Mouse (Mus musculus): Measurements from ENCODE around the gene Snx17. TPM values are rescaled to one million over a fixed set of nuclear protein-coding genes. Genes with fewer than 3 reads are reported as not detected.

The Snx17 gene
- polyA plus RNA-seq (2015; fragmentation: Nextera tagmentation; extraction: Ambion mirVana), result 107 and 117 TPM in 2 replicates

DNA sequence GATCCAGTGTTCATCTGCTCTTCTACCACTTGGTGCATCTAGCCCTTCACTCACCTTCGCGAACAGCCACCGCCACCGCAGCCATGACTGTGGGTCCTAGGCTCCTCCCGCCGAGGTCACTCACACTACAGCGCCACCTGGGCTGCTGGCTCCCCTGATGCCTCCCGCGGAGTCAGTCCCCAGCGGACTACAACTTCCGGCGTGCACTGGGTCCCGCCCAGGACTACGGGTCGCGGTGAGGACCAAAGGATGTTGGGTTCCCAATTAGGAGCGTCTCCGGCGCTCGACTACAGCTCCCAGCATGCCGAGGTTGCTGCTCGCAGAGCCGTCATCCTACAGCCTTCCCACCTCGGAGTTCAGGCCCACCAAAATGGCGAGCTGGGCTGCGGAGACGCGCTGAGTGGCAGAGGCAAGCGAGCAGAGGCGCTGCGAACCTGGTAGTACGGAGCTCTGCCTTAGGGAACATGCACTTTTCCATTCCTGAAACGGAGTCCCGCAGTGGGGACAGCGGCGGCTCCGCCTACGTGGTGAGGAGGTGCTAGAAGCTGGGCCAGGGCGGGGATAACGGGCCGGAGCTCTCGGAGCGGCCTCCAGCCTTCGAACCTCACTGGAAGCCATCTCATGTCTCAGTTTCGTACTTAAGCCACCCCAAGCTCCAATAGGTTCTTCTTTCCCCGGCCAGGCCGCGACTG, at the start of gene Snx17, which contains the start of gene Eif2b4:
Gene Snx17, plus strand, starts transcription at position 289 of the 692 bp plus-strand sequence.
Gene Eif2b4, minus strand, starts transcription at position 492 of the 692 bp plus-strand sequence.
- ATAC-seq (replicated peaks; ENCODE audit: insufficient number of reproducible peaks, insufficient read depth, low FRiP score, low read depth), result peak; percentile 96
- peaks cover 24% of the 10 kb centered on the region for H3K4me1 ChIP-seq (replicated peaks)
- no peaks in the 10 kb centered on the region for H3K9me3 ChIP-seq (replicated peaks)
- H3K4me2 ChIP-seq, result peak within 1 kb of the TSS; percentile 86
- WGBS, result under 1% methylated on average over 48 of the region's 48 CpGs
- H3K36me3 ChIP-seq, result peaks cover 66% of the 10 kb centered on the region
- peak within 1 kb of the TSS; percentile 92 for H3K27ac ChIP-seq
- no peaks in the 10 kb centered on the region for H3K27me3 ChIP-seq
- peak within 1 kb of the TSS; percentile 88 for H3K4me3 ChIP-seq
- peak within 1 kb of the TSS; percentile 83 for H3K9ac ChIP-seq

DNA sequence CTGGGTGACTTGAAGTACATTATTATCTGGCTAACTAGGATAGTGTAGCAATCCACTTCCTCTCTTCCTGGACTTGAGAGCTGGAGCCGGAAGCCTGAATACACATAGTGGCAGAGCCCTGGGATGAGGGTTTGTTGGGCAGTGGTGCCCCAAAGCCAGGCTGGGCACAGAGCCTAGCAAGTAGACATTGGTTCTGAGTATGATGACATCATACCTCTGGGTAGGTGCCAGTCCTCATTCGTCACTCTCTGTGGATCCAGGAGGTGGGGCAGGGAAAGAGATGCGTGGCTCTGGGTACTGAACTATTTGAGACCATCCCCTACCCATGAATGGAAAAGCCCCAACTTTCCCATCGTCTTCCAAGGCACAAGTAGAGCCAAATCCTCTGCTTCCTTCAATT, 43.2 kb upstream of the Snx17 start:
- peaks cover 25% of the 10 kb centered on the region for H3K4me1 ChIP-seq (replicated peaks)
- WGBS, result 77% methylated on average over 4 of the region's 4 CpGs
- peaks cover 7% of the 10 kb centered on the region for H3K36me3 ChIP-seq
- ATAC-seq (replicated peaks; ENCODE audit: insufficient number of reproducible peaks, insufficient read depth, low FRiP score, low read depth), result no peak
- no peaks in the 10 kb centered on the region for H3K9me3 ChIP-seq (replicated peaks)
- H3K4me3 ChIP-seq, result no peak overlapping the region
- no peaks in the 10 kb centered on the region for H3K27me3 ChIP-seq
- no peak overlapping the region for H3K4me2 ChIP-seq
- no peak overlapping the region for H3K9ac ChIP-seq
- H3K27ac ChIP-seq, result no peak overlapping the region

- 62% methylated on average over 3 of the region's 3 CpGs for WGBS
- Histone ChIP-seq H3K36me3 (peaks cover 13% of the 10 kb centered on the region), H3K9ac (no peak overlapping the region), H3K9me3 (replicated peaks) (no peaks in the 10 kb centered on the region), H3K4me3 (no peak overlapping the region), H3K4me2 (no peak overlapping the region), H3K27me3 (no peaks in the 10 kb centered on the region), H3K4me1 (replicated peaks) (peaks cover 26% of the 10 kb centered on the region), H3K27ac (no peak overlapping the region)
- no peak for ATAC-seq (replicated peaks; ENCODE audit: insufficient number of reproducible peaks, insufficient read depth, low FRiP score, low read depth)
Observed at GRCm38 (mm10) chr5:31151746-31152145, 41.3 kb upstream of the Snx17 start.

- Histone ChIP-seq H3K27me3 (no peaks in the 10 kb centered on the region), H3K4me1 (replicated peaks) (peaks cover 26% of the 10 kb centered on the region), H3K27ac (peak overlapping the region; percentile 78), H3K4me3 (peak overlapping the region; percentile 77), H3K9ac (peak overlapping the region; percentile 68), H3K9me3 (replicated peaks) (no peaks in the 10 kb centered on the region), H3K4me2 (peak overlapping the region; percentile 79), H3K36me3 (peaks cover 32% of the 10 kb centered on the region)
- ATAC-seq (replicated peaks; ENCODE audit: insufficient number of reproducible peaks, insufficient read depth, low FRiP score, low read depth), result 0 out of 2 replicates have a peak, but pooled peaks have one; percentile 12
- WGBS, result 29% methylated on average over 6 of the region's 6 CpGs
Observed at GRCm38 (mm10) chr5:31153516-31154151, 39.4 kb upstream of the Snx17 start.

DNA sequence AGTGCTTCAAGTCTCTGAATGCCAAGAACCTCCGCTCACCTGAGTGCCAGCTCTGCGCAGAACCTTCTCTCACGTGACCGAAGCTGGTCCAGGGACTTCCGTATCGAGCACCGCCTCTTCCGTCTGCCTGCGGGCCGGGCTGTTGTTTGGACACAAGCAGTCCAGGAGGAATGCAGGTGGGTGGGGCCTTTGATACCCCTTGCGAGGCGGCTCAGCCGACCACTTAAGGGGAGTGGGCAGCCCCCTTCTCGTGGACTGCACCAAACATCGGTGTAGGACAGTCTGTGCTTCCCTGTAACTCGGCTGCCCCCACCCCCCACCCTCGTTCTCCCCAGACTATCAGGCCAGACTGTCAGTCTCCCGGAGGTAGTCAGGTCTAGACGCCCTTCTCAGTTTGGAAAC, 38.9 kb upstream of the Snx17 start, which contains the start of gene Mpv17:
Gene Mpv17, minus strand, starts transcription at position 100 of the 402 bp plus-strand sequence.
- no peaks in the 10 kb centered on the region for H3K9me3 ChIP-seq (replicated peaks)
- peak; percentile 93 for ATAC-seq (replicated peaks; ENCODE audit: insufficient number of reproducible peaks, insufficient read depth, low FRiP score, low read depth)
- peaks cover 37% of the 10 kb centered on the region for H3K36me3 ChIP-seq
- peak within 1 kb of the TSS; percentile 77 for H3K4me3 ChIP-seq
- peaks cover 26% of the 10 kb centered on the region for H3K4me1 ChIP-seq (replicated peaks)
- under 1% methylated on average over 19 of the region's 19 CpGs for WGBS
- H3K27me3 ChIP-seq, result no peaks in the 10 kb centered on the region
- H3K4me2 ChIP-seq, result peak within 1 kb of the TSS; percentile 79
- H3K27ac ChIP-seq, result peak within 1 kb of the TSS; percentile 78
- peak within 1 kb of the TSS; percentile 68 for H3K9ac ChIP-seq

DNA sequence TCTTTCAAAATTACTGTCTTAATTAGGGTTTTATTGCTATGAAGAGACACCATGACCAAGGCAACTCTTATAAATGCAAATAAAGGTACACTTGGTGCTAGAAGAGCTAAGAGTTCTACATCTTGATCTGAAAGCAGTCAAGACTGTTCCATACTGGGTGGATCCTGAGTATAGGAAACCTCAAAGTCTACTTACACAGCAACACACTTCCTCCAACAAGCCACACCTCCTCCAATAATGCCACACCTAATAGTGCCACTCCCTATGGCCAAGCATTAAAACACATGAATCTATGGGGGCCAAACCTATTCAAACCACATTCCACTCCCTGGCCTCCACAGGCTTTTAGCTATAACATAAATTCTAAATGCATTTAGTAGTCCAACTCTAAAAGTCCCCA, 30.6 kb upstream of the Snx17 start:
- Histone ChIP-seq H3K9ac (no peak overlapping the region), H3K27ac (no peak overlapping the region), H3K36me3 (peaks cover 91% of the 10 kb centered on the region), H3K4me3 (no peak overlapping the region), H3K27me3 (no peaks in the 10 kb centered on the region), H3K4me2 (no peak overlapping the region), H3K4me1 (replicated peaks) (no peaks in the 10 kb centered on the region), H3K9me3 (replicated peaks) (no peaks in the 10 kb centered on the region)
- ATAC-seq (replicated peaks; ENCODE audit: insufficient number of reproducible peaks, insufficient read depth, low FRiP score, low read depth), result no peak

GRCm38 (mm10) chr5:31164878-31165277, 28.1 kb upstream of the Snx17 start:
- Histone ChIP-seq H3K4me1 (replicated peaks) (no peaks in the 10 kb centered on the region), H3K36me3 (peaks cover 90% of the 10 kb centered on the region), H3K4me2 (no peak overlapping the region), H3K9ac (no peak overlapping the region), H3K27me3 (no peaks in the 10 kb centered on the region), H3K4me3 (no peak overlapping the region), H3K9me3 (replicated peaks) (no peaks in the 10 kb centered on the region), H3K27ac (no peak overlapping the region)
- 78% methylated on average over 1 of the region's 1 CpGs for WGBS
- ATAC-seq (replicated peaks; ENCODE audit: insufficient number of reproducible peaks, insufficient read depth, low FRiP score, low read depth), result no peak

DNA sequence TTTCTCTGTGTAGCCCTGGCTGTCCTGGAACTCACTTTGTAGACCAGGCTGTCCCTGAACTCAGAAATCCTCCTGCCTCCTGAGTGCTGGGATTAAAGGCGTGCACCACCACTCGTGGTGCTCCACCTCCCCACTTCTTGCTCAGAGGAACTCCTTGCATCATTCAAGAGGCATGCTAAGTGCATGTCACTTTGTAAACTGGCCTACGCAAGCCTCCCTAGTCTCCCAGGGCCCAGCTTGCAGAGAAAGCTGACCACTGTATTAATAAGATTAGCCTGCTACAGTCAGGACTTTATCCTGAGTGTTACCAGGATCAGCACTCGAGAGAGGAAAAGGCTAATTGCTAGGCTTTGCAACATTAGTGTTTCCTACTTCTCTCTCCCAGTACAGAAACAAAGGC, 24.4 kb upstream of the Snx17 start:
- WGBS, result 79% methylated on average over 4 of the region's 4 CpGs

GRCm38 (mm10) chr5:31179301-31179765, 13.7 kb upstream of the Snx17 start:
- peak; percentile 61 for ATAC-seq (replicated peaks; ENCODE audit: insufficient number of reproducible peaks, insufficient read depth, low FRiP score, low read depth)
- peak overlapping the region; percentile 84 for H3K4me3 ChIP-seq
- H3K9me3 ChIP-seq (replicated peaks), result no peaks in the 10 kb centered on the region
- under 1% methylated on average over 25 of the region's 25 CpGs for WGBS
- no peaks in the 10 kb centered on the region for H3K27me3 ChIP-seq
- peaks cover 12% of the 10 kb centered on the region for H3K4me1 ChIP-seq (replicated peaks)
- H3K27ac ChIP-seq, result peak overlapping the region; percentile 97
- H3K4me2 ChIP-seq, result peak overlapping the region; percentile 82
- H3K36me3 ChIP-seq, result no peaks in the 10 kb centered on the region
- peak overlapping the region; percentile 62 for H3K9ac ChIP-seq

More for the DNA sequence above, 24.4 kb upstream of the Snx17 start:
- ATAC-seq (replicated peaks; ENCODE audit: insufficient number of reproducible peaks, insufficient read depth, low FRiP score, low read depth), result no peak
- Histone ChIP-seq H3K36me3 (peaks cover 94% of the 10 kb centered on the region), H3K4me2 (no peak overlapping the region), H3K9me3 (replicated peaks) (no peaks in the 10 kb centered on the region), H3K27ac (no peak overlapping the region), H3K4me1 (replicated peaks) (no peaks in the 10 kb centered on the region), H3K4me3 (no peak overlapping the region), H3K9ac (no peak overlapping the region), H3K27me3 (no peaks in the 10 kb centered on the region)

DNA sequence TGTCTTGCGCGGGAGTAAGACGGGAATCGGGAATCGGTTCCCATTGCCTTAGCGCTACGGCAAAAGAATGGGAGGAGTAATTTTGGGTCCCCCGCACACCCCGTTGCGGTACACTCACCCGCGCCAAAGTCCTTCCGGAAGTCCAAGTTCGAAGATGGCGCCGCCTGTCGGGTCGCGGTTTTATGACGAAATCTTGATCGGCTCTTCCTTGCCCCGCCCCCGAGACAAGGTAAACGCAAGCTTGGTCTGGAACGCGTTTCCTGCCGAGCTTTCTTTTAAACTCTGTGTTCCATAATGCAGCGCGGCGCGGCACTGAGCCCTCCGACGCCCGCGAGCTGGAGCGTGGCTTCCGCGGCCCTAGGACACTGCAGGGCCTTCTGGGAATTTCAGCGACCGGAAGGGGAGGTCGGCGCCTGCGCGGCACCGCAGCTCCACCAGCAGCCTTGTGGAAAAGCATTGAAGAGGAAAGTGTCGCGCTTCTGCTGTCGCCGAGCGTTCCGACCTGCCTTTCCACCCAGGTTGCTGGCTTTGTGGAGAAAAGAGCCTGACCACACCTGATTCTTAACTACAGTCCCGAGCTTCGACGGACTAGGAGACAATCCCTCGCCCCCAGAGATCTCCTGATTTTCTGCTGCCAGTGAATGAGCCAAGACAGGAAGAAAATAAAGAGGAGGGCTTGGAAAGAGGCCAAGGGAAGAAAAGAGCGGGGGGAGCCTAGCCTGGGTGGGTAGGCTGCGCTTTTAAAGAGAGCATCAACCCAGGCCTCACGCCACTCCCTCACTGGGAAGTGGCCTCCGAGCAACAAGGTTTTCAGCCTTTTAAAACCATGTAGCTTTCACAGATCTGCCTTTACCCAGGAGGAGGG, 13.0 kb upstream of the Snx17 start, which contains the start of the genes Gm29609 and Gtf3c2:
Gene Gm29609, minus strand, starts transcription at position 146 of the 865 bp plus-strand sequence.
Gene Gtf3c2, minus strand, starts transcription at position 379 of the 865 bp plus-strand sequence.
- H3K9ac ChIP-seq, result peak within 1 kb of the TSS; percentile 62
- no peaks in the 10 kb centered on the region for H3K9me3 ChIP-seq (replicated peaks)
- ATAC-seq (replicated peaks; ENCODE audit: insufficient number of reproducible peaks, insufficient read depth, low FRiP score, low read depth), result peak; percentile 97
- no peaks in the 10 kb centered on the region for H3K36me3 ChIP-seq
- H3K4me3 ChIP-seq, result peak within 1 kb of the TSS; percentile 84
- peak within 1 kb of the TSS; percentile 97 for H3K27ac ChIP-seq
- H3K4me2 ChIP-seq, result peak within 1 kb of the TSS; percentile 82
- WGBS, result under 1% methylated on average over 59 of the region's 59 CpGs
- no peaks in the 10 kb centered on the region for H3K27me3 ChIP-seq
- peaks cover 12% of the 10 kb centered on the region for H3K4me1 ChIP-seq (replicated peaks)

Data from heart, embryonic 15.5 days (tissue).